Mouse (Mus musculus): ENCODE results near the gene Robo3. TPM values are rescaled to one million over a fixed set of nuclear protein-coding genes. Genes with fewer than 3 reads are reported as not detected.

Robo3 gene
- polyA plus RNA-seq (2015; fragmentation: Nextera tagmentation; extraction: Ambion mirVana): not detected in 2 replicates

GRCm38 (mm10) chr9:37432720-37433421 lies at the start of gene Robo3:
TSS of gene Robo3 (minus strand) at chr9:37433246.

DNA sequence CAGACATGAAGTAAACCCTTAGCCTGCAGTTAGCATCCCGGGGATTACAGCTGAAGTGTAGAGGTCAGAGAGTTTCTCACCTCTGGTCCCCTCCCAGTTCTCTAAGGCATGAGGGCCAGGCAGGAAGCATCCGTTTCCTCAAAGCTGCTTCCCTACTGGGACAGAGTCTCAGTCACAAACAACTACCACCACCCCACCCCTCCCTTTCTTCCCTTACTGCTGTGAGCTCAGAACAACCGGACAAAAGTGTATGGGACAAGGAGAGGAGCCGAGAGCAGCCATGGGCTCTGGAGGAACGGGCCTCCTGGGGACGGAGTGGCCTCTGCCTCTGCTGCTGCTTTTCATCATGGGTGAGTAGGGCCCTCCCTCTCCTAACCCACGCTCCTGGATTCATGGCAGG lies 31.2 kb downstream of the Robo3 start, which contains the start of gene Robo4:
Robo4 (plus strand) TSS at position 96 of the 400 bp plus-strand sequence.

GRCm38 (mm10) chr9:37367301-37368080 lies 65.6 kb downstream of the Robo3 start, which contains the start of gene Hepacam:
TSS of gene Hepacam (plus strand) at chr9:37367351.

Other genes starting within 250 kb of the Robo3 start
- 4.5 and 5.6 TPM in 2 replicates for gene Tmem218, start 225.0 kb downstream of the Robo3 start, polyA plus RNA-seq (2015; fragmentation: Nextera tagmentation; extraction: Ambion mirVana)
- 2.4 and 3.4 TPM in 2 replicates for gene Slc37a2, start 177.5 kb downstream of the Robo3 start, polyA plus RNA-seq (2015; fragmentation: Nextera tagmentation; extraction: Ambion mirVana)
- gene Ccdc15, start 84.8 kb downstream of the Robo3 start, polyA plus RNA-seq (2015; fragmentation: Nextera tagmentation; extraction: Ambion mirVana): 2.3 and 2.4 TPM in 2 replicates
- gene Hepacam, start 65.9 kb downstream of the Robo3 start, polyA plus RNA-seq (2015; fragmentation: Nextera tagmentation; extraction: Ambion mirVana): 0.09 and 0.10 TPM in 2 replicates
- gene Robo4, start 31.3 kb downstream of the Robo3 start, polyA plus RNA-seq (2015; fragmentation: Nextera tagmentation; extraction: Ambion mirVana): 14.9 and 16.8 TPM in 2 replicates
- gene Msantd2, start 56.1 kb upstream of the Robo3 start, polyA plus RNA-seq (2015; fragmentation: Nextera tagmentation; extraction: Ambion mirVana): 6.5 and 7.9 TPM in 2 replicates
- gene Esam, start 94.8 kb upstream of the Robo3 start, polyA plus RNA-seq (2015; fragmentation: Nextera tagmentation; extraction: Ambion mirVana): 51.3 and 58.9 TPM in 2 replicates
- gene Vsig2, start 106.0 kb upstream of the Robo3 start, polyA plus RNA-seq (2015; fragmentation: Nextera tagmentation; extraction: Ambion mirVana): 1.3 and 2.1 TPM in 2 replicates
- 1.1 and 1.5 TPM in 2 replicates for gene Nrgn, start 119.7 kb upstream of the Robo3 start, polyA plus RNA-seq (2015; fragmentation: Nextera tagmentation; extraction: Ambion mirVana)
- 4.0 and 5.3 TPM in 2 replicates for gene Siae, start 122.5 kb upstream of the Robo3 start, polyA plus RNA-seq (2015; fragmentation: Nextera tagmentation; extraction: Ambion mirVana)
- gene Spa17, start 180.5 kb upstream of the Robo3 start, polyA plus RNA-seq (2015; fragmentation: Nextera tagmentation; extraction: Ambion mirVana): 7.2 and 7.3 TPM in 2 replicates
- gene Tbrg1, start 224.1 kb upstream of the Robo3 start, polyA plus RNA-seq (2015; fragmentation: Nextera tagmentation; extraction: Ambion mirVana): 89.1 and 99.7 TPM in 2 replicates
- 0.58 TPM in 1 of 2 replicates, not detected in the other for gene Panx3, start 236.0 kb upstream of the Robo3 start, polyA plus RNA-seq (2015; fragmentation: Nextera tagmentation; extraction: Ambion mirVana)

All from skeletal muscle tissue, postnatal 0 days (tissue).